Mouse (Mus musculus): ENCODE results near the gene Srgap2.

Gene Srgap2

DNA sequence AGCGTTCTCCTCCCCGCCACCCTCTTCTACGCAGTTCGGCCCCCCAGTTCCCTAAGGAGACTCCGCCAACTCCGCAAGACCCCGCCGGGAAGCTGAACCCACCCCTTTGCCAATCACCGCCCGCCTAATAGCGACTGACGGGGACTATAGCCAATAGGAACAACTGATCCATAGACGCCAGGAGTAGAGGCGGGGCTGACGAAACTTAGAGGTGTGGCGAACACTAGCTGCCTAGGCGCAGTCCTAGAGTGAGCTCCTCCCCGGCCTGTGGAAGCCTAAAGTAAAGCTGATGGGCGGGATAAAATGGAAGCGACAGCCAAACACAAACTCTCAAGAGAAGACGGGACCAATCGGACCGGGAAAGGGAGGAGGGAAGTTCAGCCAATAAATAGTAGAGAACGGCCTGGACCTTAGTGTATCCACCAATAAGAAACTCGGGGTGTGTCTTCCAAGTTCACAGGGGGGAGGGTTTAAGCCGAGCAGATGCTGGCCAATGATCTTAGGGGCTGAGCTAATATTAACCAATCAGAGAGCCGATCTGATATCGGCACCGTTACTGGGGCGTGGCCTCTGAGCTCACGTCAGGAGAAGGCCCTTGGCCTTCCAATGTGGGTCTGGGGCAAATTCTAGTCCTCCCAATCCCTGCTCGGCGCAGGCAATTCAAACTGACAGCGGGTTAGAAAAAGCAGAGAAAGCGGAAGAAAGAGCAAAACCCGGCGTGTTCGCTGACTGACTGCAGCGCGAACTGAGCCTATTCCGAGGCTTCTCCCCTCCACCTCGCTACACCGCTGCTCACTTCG lies at the start of gene Srgap2, which contains the start of gene Fam72a:
Gene Srgap2 (minus strand): TSS at position 72 of the 800 bp plus-strand sequence.
Gene Fam72a (plus strand): TSS at position 623 of the 800 bp plus-strand sequence.
- DNase-seq: peak; percentile 100

- no peak for DNase-seq
Observed at GRCm38 (mm10) chr1:131573721-131574120, 46.6 kb upstream of the Srgap2 start.

- DNase-seq: no peak
Observed at GRCm38 (mm10) chr1:131570391-131570790, 43.2 kb upstream of the Srgap2 start.

DNA sequence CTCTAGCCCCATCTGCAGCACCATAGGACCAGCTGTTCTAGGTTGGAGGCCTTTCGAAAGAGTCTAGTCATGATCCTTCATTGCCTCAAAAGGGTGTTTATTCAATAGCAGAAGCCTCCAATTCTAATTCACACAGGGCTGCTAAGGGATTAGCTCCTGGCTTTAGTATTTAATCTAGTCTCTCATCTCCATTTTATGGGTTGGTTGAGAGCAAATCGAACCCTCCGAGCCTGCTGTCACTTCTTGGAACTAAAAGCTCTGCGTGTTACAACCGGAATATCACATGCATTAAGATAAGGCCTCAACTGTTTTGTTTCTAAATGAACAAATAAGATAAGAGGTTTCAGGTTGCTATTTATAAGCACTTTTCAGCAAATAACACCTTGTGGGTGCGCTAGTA lies 42.6 kb upstream of the Srgap2 start:
- DNase-seq: no peak

DNA sequence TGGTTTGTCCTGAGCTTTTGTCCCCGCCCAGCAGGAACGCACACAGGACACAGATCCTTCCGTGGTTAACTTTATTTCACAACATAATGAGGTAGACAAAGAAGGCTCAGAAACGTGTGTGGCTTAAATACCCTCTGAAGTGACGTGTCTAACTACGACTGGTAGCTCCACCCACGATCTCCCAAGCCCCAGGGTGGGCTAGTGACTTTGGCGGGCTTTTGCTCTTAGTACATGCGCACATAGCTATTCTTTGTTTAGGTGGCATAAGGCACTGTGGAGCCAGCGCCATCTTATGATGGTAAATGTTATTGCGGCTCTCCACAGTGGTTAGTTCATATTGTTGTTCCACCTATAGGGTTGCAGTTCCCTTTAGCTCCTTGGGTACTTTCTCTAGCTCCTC lies 38.9 kb upstream of the Srgap2 start:
- peak; percentile 12 for DNase-seq

GRCm38 (mm10) chr1:131562081-131562480 lies 34.9 kb upstream of the Srgap2 start:
- no peak for DNase-seq

DNA sequence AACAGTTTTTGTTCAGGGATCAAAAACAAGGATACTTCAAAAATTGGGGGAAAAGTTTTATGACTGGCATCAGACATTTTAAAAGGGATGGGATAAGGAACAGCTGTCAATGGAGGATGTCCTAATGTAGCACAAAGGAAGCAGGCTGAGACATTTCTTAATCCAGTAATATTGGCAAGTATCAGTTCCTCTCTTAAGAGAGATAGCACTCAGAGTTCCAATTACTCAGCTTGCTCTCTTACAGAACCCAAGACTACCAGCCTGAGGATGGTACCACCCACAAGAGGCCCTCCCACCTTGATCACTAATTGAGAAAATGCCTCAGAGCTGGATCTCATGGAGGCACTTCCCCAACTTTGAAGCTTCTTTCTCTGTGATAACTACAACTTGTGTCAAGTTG lies 33.3 kb upstream of the Srgap2 start:
- DNase-seq: no peak

DNA sequence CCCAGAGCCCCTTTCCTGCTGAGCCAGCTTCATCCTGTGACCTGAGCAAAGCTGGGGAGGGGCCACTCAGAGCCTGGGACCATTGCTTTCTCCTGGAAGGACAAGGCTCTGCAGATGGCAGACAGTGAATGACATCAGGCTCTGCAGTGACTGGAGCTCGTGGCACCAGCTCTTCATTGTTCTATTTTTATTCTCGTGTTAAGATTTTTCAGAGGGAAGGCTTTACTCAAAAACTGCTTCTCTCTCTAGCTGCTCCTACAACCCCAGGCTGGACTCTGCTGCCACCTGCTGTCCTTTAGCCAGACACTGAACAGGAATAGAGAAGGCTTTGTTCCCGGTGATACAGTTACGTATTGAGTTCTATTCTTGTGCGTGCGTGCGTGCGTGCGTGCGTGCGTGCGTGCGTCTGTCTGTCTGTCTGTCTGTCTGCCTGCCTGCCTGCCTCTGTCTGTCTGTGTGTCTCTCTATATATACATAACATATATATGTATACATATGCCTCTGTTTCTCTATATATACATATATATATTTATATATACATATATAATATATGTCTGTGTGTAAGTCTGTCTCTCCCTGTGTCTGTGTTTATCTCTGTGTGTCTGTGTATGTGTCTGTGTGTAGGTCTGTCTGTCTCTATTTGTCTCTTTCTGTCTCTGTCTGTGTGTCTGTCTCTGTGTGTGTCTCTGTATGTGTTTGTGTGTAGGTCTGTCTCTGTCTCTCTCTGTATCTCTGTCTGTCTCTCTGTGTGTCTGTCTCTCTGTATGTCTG lies 28.1 kb upstream of the Srgap2 start:
- peak; percentile 86 for DNase-seq

DNA sequence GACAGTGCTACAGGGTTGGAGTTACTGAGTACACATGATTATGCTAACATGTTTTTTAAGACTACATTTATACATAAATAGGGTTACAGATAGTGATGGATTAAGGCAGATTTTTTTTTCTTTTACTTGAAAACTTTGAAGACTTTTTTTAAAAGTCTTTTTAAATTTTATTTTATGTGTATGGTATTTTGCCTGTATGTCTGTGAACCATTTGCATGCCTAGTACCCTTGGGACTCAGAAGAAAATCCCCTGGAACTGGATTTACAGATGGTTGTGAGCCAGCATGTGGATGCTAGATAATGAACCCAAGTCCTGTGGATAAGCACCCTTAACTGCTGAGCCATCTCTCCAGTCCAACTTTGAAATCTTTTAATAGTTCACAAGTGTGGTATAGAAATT lies 26.3 kb upstream of the Srgap2 start:
- DNase-seq: no peak

DNA sequence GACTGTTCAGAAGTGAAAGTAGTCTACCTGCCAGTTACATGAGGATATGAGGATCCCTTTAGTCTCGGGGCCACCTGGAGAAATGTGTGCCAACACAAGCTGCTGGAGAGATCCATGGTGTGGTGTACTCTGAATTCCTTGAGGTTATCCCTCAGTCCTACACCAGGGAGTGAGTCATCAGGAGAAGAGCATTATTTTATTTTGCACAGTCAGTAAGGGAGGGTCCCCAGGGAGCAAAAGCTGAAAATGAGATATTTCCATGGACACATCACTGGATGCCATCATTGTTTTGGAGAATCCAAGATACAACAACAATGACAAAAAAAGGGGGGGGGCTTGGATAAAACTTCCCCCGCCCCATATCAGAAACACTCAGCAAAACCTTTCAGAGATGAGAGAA lies 24.8 kb upstream of the Srgap2 start:
- DNase-seq: no peak

GRCm38 (mm10) chr1:131548494-131549365 lies 21.6 kb upstream of the Srgap2 start:
- peak; percentile 66 for DNase-seq

GRCm38 (mm10) chr1:131546798-131547690 lies 19.9 kb upstream of the Srgap2 start:
- no peak for DNase-seq

- peak; percentile 76 for DNase-seq
Observed at GRCm38 (mm10) chr1:131543886-131544565, 16.9 kb upstream of the Srgap2 start.

DNA sequence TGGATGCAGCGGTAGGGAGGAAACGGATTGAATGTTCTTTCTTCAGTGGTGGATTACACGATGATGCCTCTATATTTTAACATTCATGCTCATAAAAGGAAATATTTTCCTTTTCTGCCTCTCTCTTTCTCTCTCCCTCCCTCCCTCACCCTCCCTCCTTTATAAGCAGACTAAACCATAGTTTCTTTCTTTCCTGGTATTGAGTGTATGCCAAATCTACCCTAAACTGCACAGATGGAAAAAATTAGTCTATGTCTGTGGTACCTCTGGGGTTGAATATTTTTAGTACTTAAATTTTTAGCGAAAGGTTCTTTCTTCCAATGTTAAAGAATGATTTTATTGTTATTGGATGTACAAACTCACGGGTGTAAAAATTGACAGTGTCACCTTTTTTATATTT lies 14.8 kb upstream of the Srgap2 start:
- no peak for DNase-seq

DNA sequence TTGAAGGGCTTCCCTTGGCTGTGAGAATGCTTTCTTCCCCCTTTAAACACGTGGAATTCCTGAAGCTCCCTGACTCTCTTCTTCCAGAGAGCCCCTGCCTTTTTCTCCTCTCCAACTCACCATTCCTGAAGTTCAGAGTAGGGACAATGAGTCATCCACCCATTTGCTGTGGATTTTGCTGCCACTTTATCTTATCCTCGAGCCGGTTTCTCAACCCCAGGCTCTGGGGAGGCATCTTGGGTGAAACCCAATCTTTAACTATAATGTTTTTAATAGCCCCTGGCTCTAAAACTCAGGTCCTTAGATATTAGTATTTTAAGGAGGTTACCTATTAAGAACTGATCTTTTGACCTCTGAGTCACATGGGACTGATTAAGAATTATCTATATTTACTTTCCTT lies 14.3 kb upstream of the Srgap2 start:
- DNase-seq: no peak

GRCm38 (mm10) chr1:131540795-131541194 lies 13.6 kb upstream of the Srgap2 start:
- no peak for DNase-seq

- no peak for DNase-seq
Observed at GRCm38 (mm10) chr1:131539771-131540170, 12.6 kb upstream of the Srgap2 start.

DNA sequence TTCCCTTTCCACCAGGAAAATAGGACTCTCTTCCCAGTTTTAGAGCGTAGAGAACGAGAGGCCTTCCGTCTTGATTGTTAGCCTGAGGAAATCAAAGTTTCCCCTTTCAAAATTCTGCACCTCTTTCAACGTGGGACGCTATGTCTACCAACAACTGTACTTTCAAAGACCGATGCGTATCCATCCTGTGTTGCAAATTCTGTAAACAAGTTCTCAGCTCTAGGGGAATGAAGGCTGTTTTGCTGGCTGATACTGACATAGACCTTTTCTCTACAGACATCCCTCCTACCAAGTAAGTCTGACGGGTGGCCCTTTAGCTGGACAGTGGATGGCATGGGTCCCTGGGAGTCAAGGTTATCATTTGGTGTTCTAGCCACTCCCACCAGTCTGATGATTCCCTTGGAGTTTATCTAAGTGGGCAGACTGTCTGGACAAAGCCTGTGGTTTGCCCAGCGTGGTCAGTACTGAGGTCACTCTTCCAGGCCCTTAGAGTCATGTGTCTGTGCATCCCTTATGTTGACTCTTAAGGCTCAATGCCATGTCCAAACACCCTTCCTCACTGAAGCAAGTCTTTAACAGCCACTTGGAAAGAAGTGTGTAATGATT lies 1.5 kb upstream of the Srgap2 start:
- no peak for DNase-seq

- DNase-seq: peak; percentile 36
Observed at GRCm38 (mm10) chr1:131528081-131528507, 942 bp upstream of the Srgap2 start.

DNA sequence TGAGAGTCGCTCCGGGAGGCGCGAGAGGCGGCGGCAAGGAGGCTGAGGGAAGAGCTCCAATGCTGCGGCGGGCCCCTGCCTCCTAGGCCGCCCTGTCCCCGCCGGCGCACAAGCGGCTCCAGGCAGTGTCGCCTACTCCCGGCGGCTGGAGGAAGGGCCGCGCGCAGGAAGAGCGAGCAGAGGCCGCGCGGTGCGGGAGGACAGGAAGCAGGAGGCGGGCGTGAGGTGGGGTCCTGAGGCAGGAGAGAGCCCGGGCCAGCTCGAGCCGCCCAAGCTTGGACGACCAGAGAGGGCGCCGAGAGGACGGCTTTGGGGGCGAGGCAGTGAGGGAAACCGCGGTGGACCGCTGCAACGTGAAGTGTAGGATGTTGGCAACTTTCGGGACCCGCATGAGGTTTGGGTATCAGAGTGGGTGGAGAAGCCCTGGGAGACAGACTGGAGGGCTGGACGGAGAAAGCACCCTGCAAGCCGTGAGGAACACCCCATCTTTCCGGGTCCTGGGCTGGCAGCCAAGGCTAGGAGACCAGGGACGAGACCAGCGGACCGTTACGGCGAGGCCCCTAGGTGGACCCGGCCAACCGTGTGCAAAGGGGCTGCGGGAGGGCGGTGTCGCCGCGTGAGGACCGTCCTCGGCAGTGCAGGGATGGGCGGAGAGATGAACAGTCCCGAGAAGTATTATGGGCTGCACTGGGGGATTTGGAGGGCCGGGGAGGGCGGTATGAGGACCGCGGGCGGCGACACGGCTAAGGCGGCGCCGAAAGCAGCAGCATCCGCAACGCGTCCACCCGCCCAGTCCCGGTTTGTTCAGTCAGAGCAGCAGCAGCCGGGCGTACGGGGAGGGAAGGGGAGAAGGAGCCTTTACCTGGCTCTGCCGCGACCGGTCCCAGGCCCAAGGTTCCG lies 531 bp downstream of the Srgap2 start:
- peak; percentile 64 for DNase-seq

Measured in layer of hippocampus, adult 9-11 months (tissue).